In the genomic region with DNA sequence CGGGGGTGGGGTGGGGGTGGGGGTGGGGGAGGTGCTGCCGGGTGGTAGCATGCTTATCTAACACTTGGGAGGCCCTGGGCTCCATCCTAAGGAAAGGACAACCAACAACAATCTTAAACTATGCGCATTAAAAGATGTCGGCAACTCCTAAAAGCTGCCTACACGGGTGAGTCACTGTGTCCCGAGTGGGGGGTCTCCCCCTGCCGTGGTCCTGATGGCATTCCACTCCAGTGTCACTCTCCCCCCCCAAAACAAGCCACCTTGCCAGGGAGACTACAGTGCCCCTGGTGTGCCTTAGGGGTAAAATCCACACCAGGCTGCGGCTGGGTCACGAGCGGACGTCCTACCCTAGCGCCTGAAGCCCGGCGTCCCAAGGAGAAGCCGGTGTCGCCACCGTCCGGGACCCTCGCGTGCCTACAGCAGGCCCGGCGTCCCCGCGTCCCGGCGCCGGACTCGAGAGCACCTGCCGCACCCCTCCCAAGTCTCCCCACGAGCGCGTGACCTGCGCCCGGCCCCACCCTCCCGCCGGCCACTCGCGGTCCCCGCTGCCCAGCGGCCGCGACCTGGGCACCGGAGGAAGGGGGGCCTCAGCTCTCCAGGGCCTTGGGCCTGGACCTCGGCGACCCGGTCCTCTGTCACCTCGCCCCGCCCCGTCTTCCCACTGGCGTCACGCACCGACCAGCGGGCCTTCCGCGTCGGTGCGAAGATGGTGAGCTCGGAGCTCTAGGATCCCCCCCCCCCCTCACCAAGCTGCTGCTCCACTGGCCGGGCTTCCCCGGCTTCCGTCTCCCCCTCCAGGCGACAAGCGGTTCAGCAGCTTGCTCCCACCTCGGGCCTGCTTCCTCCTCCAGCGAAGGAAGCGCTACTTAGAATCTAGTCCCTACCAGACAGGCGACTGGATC, we compare ENCODE assay signal across 8 mouse cellular contexts. TPM values are rescaled to one million over a fixed set of nuclear protein-coding genes. Genes with fewer than 3 reads are reported as not detected.
DNase-seq lines count a peak whose midpoint lies in the region; ATAC-seq lines count a peak whose summit lies in the region.

A gene (minus strand): TSS at position 874 of the 902 bp plus-strand sequence.

- H3K36me3 ChIP-seq in intestine, embryonic 16.5 days (ENCODE audit: control insufficient read depth, insufficient read depth, low read length), result peaks cover 3% of the 10 kb centered on the region; the same call in 1 of the 2 replicates
- H3K36me3 ChIP-seq in midbrain, embryonic 11.5 days (ENCODE audit: control insufficient read depth, insufficient read depth, low read length), result peaks cover 4% of the 10 kb centered on the region; the same call in 1 of the 2 replicates

- H3K27ac ChIP-seq in intestine, embryonic 16.5 days (ENCODE audit: low read length), result peak within 1 kb of the TSS; percentile 85
- H3K27ac ChIP-seq in midbrain, embryonic 11.5 days (ENCODE audit: low read depth, low read length), result peak within 1 kb of the TSS; percentile 68

- peak within 1 kb of the TSS; percentile 95 for H3K4me2 ChIP-seq in intestine, embryonic 16.5 days (ENCODE audit: low read depth, low read length)
- peak within 1 kb of the TSS; percentile 98 for H3K4me2 ChIP-seq in midbrain, embryonic 11.5 days

- intact Hi-C loops in left cerebral cortex, postnatal 4 days (cut with DNase I), result loop anchor here (5.0 kb wide), 1 partner anchor 34 kb away; no protein-coding TSS in a partner anchor

- peak within 1 kb of the TSS; percentile 75 for H3K4me3 ChIP-seq in intestine, embryonic 16.5 days (ENCODE audit: low read length)
- peak within 1 kb of the TSS; percentile 45 for H3K4me3 ChIP-seq in midbrain, embryonic 11.5 days (ENCODE audit: low read depth, low read length)

- DNase-seq in adrenal gland, postnatal 10 days, result peak; percentile 90
- DNase-seq in embryo, embryonic 11.5 days (ENCODE audit: low read depth, low spot score), result peak; percentile 83
- peak; percentile 68 to 86 for DNase-seq in gastrocnemius, postnatal 4 days (ENCODE audit: low spot score in 2 of 2)
- DNase-seq in left cerebral cortex, postnatal 4 days, result peak; percentile 89
- peak; percentile 96 for DNase-seq in midbrain, embryonic 11.5 days (ENCODE audit: low spot score, missing footprints)
- peak; percentile 83 for DNase-seq in right cerebral cortex, postnatal 4 days
- DNase-seq in yolk sac, embryonic 10.5 days (ENCODE audit: low spot score), result peak; percentile 87

- peaks cover 4% of the 10 kb centered on the region; the same call in 1 of the 2 replicates for H3K4me1 ChIP-seq in intestine, embryonic 16.5 days (ENCODE audit: control insufficient read depth, insufficient read depth, low read length)
- H3K4me1 ChIP-seq in midbrain, embryonic 11.5 days (ENCODE audit: control insufficient read depth, insufficient read depth, low read length), result peaks cover 7% of the 10 kb centered on the region

- no peaks in the 10 kb centered on the region for H3K9me3 ChIP-seq in intestine, embryonic 16.5 days (ENCODE audit: control insufficient read depth, low read length)
- H3K9me3 ChIP-seq in midbrain, embryonic 11.5 days (ENCODE audit: control insufficient read depth, low read length), result no peaks in the 10 kb centered on the region

- ATAC-seq in intestine, embryonic 16.5 days, result peak; percentile 91
- peak; percentile 92 for ATAC-seq in midbrain, embryonic 11.5 days (ENCODE audit: low FRiP score)

- 1% methylated on average over 58 of the region's 67 CpGs for WGBS in intestine, embryonic 16.5 days
- WGBS in midbrain, embryonic 11.5 days, result 2% methylated on average over 60 of the region's 67 CpGs

- peak within 1 kb of the TSS; percentile 83 for H3K9ac ChIP-seq in intestine, embryonic 16.5 days (ENCODE audit: low read depth, low read length)
- H3K9ac ChIP-seq in midbrain, embryonic 11.5 days (ENCODE audit: low read length), result peak within 1 kb of the TSS; percentile 78

- H3K27me3 ChIP-seq in intestine, embryonic 16.5 days (replicated peaks; ENCODE audit: control insufficient read depth, insufficient read depth, low read length), result no peaks in the 10 kb centered on the region
- H3K27me3 ChIP-seq in midbrain, embryonic 11.5 days (ENCODE audit: control insufficient read depth, insufficient read depth, low read length), result no peaks in the 10 kb centered on the region

RNA-seq across cellular contexts. Expression of the gene that starts here (rescaled TPM):
- 10 to 100 TPM; 30.4 to 31.3 TPM for total RNA-seq in adrenal gland, postnatal 10 days (2021)
- 10 to 100 TPM; 19.2 to 21.4 TPM for total RNA-seq in gastrocnemius, postnatal 4 days (2021)
- 22.7 and 23.8 TPM in 2 replicates for polyA plus RNA-seq in intestine, embryonic 16.5 days (2015; fragmentation: Nextera tagmentation; extraction: Ambion mirVana)
- 10 to 100 TPM; 21.2 to 21.8 TPM for total RNA-seq in left cerebral cortex, postnatal 4 days (2021)
- polyA plus RNA-seq in midbrain, embryonic 11.5 days (2014; fragmentation: Nextera tagmentation; extraction: Ambion mirVana), result 13.1 and 14.2 TPM in 2 replicates

Comparison
In these comparisons a context has a peak if more than half of its experiments do, and no peak if none do; other contexts are left out.
1. Peak in every context shown above with its lines: DNase-seq, ATAC-seq, H3K4me3 ChIP-seq and H3K27ac ChIP-seq.